Mouse (Mus musculus) cerebellum, adult 8-10 months (tissue): ENCODE results near the gene Synm.
A peak's percentile ranks its signal among the peaks of the same experiment; 100 is the strongest.

Experiments
- DNase-seq: peaks from one replicate; pipeline ENCODE4 v3.0.0; 2022

Gene Synm

GRCm38 (mm10) chr7:67759629-67759995 is at the start of gene Synm:
Gene Synm (minus strand): TSS chr7:67759742.
- DNase-seq: peak; percentile 83

- no peak for DNase-seq
Measured at GRCm38 (mm10) chr7:67803857-67804215, 44.3 kb upstream of the Synm start.

GRCm38 (mm10) chr7:67803015-67803856 is 43.7 kb upstream of the Synm start:
- peak; percentile 82 for DNase-seq

GRCm38 (mm10) chr7:67801022-67801421 is 41.5 kb upstream of the Synm start:
- no peak for DNase-seq

- no peak for DNase-seq
Measured at GRCm38 (mm10) chr7:67800547-67800946, 41.0 kb upstream of the Synm start.

GRCm38 (mm10) chr7:67798476-67798875 is 38.9 kb upstream of the Synm start:
- DNase-seq: no peak

- no peak for DNase-seq
Measured at GRCm38 (mm10) chr7:67797065-67797464, 37.5 kb upstream of the Synm start.

- DNase-seq: no peak
Measured at GRCm38 (mm10) chr7:67793449-67793848, 33.9 kb upstream of the Synm start.

GRCm38 (mm10) chr7:67791256-67791655 is 31.7 kb upstream of the Synm start:
- DNase-seq: no peak

GRCm38 (mm10) chr7:67788713-67789112 is 29.2 kb upstream of the Synm start:
- DNase-seq: peak; percentile 69

- no peak for DNase-seq
Measured at GRCm38 (mm10) chr7:67787861-67788260, 28.3 kb upstream of the Synm start.

- no peak for DNase-seq
Measured at GRCm38 (mm10) chr7:67776636-67777305, 17.2 kb upstream of the Synm start.

GRCm38 (mm10) chr7:67775623-67776022 is 16.1 kb upstream of the Synm start:
- no peak for DNase-seq

GRCm38 (mm10) chr7:67772231-67772630 is 12.7 kb upstream of the Synm start:
- DNase-seq: no peak

- DNase-seq: no peak
Measured at GRCm38 (mm10) chr7:67769487-67769886, 9.9 kb upstream of the Synm start.

- DNase-seq: no peak
Measured at GRCm38 (mm10) chr7:67768125-67768524, 8.6 kb upstream of the Synm start.

- DNase-seq: no peak
Measured at GRCm38 (mm10) chr7:67763625-67764024, 4.1 kb upstream of the Synm start.

GRCm38 (mm10) chr7:67758858-67759628 is 499 bp downstream of the Synm start:
- DNase-seq: peak; percentile 24

GRCm38 (mm10) chr7:67758506-67758857 is 1.1 kb downstream of the Synm start:
- peak; percentile 9 for DNase-seq

- no peak for DNase-seq
Measured at GRCm38 (mm10) chr7:67756636-67757035, 2.9 kb downstream of the Synm start.

- no peak for DNase-seq
Measured at GRCm38 (mm10) chr7:67755366-67755765, 4.2 kb downstream of the Synm start.

- DNase-seq: no peak
Measured at GRCm38 (mm10) chr7:67754606-67755005, 4.9 kb downstream of the Synm start.

GRCm38 (mm10) chr7:67749441-67750239 is 9.9 kb downstream of the Synm start:
- no peak for DNase-seq
